8 mouse cellular contexts compared by ENCODE assay signal in genomic region chr13:49215128-49215503, GRCm38 (mm10). TPM values are rescaled to one million over a fixed set of nuclear protein-coding genes. Genes with fewer than 3 reads are reported as not detected.
DNase-seq lines count a peak whose midpoint lies in the region; ATAC-seq and TF ChIP-seq lines count a peak whose summit lies in the region.

No protein-coding gene starts in this region.

- H3K27me3 ChIP-seq in kidney, adult 2 months (replicated peaks; ENCODE audit: control insufficient read depth, insufficient read depth, low read length), result no peaks in the 10 kb centered on the region
- H3K27me3 ChIP-seq in hindbrain, embryonic 11.5 days (ENCODE audit: control insufficient read depth, insufficient read depth, low read length), result peaks cover 9% of the 10 kb centered on the region; the same call in 1 of the 2 replicates
- peaks cover 11% of the 10 kb centered on the region for H3K27me3 ChIP-seq in midbrain, embryonic 11.5 days (ENCODE audit: control insufficient read depth, insufficient read depth, low read length)

- no peak for DNase-seq in kidney, adult 2 months
- DNase-seq in kidney, postnatal 14 days, result no peak
- no peak for DNase-seq in hindbrain, embryonic 11.5 days (ENCODE audit: low spot score)
- DNase-seq in midbrain, embryonic 11.5 days (ENCODE audit: low spot score, missing footprints), result no peak
- no peak for DNase-seq in natural killer cell, adult 2 months (ENCODE audit: low spot score in 2 of 2)
- no peak for DNase-seq in embryo, embryonic 10.5 days (ENCODE audit: low spot score)
- no peak for DNase-seq in cerebellum, adult 11-12 months

- no peak for TF ChIP-seq CTCF in kidney, adult 2 months (conservative IDR thresholded peaks at IDR 0.05; ENCODE audit: insufficient read depth, insufficient read length, low read depth, low read length)
- no peak for TF ChIP-seq CTCF in bone marrow, adult 2 months (IDR thresholded peaks at IDR 0.05; ENCODE audit: control insufficient read depth, insufficient read depth, low read length)

- peak overlapping the region; percentile 97 for H3K4me2 ChIP-seq in hindbrain, embryonic 11.5 days (replicated peaks; ENCODE audit: low read depth, low read length)
- H3K4me2 ChIP-seq in midbrain, embryonic 11.5 days, result peak overlapping the region; percentile 80

- WGBS in kidney, adult 2 months, result 11% methylated on average over 5 of the region's 5 CpGs
- WGBS in bone marrow, adult 2 months, result 5% methylated on average over 5 of the region's 5 CpGs
- 9% methylated on average over 5 of the region's 5 CpGs for WGBS in hindbrain, embryonic 11.5 days
- 5% methylated on average over 5 of the region's 5 CpGs for WGBS in midbrain, embryonic 11.5 days

- H3K36me3 ChIP-seq in kidney, adult 2 months (ENCODE audit: control insufficient read depth, insufficient read depth, low read length), result no peaks in the 10 kb centered on the region
- no peaks in the 10 kb centered on the region for H3K36me3 ChIP-seq in hindbrain, embryonic 11.5 days (ENCODE audit: control insufficient read depth, insufficient read depth, low read length)
- no peaks in the 10 kb centered on the region for H3K36me3 ChIP-seq in midbrain, embryonic 11.5 days (ENCODE audit: control insufficient read depth, insufficient read depth, low read length)

- H3K4me1 ChIP-seq in kidney, adult 2 months (ENCODE audit: control insufficient read depth, insufficient read depth, low read length), result peaks cover 12% of the 10 kb centered on the region; the same call in 1 of the 2 replicates
- H3K4me1 ChIP-seq in bone marrow, adult 2 months (ENCODE audit: control insufficient read depth, insufficient read depth, low read length), result peaks cover 4% of the 10 kb centered on the region
- H3K4me1 ChIP-seq in hindbrain, embryonic 11.5 days (replicated peaks; ENCODE audit: control insufficient read depth, insufficient read depth, low read length), result no peaks in the 10 kb centered on the region
- peaks cover 17% of the 10 kb centered on the region for H3K4me1 ChIP-seq in midbrain, embryonic 11.5 days (ENCODE audit: control insufficient read depth, insufficient read depth, low read length)

- no peaks in the 10 kb centered on the region for H3K9me3 ChIP-seq in hindbrain, embryonic 11.5 days (ENCODE audit: control insufficient read depth, low read length)
- H3K9me3 ChIP-seq in midbrain, embryonic 11.5 days (ENCODE audit: control insufficient read depth, low read length), result no peaks in the 10 kb centered on the region

- H3K27ac ChIP-seq in kidney, adult 2 months (ENCODE audit: insufficient read depth, low read depth, low read length), result peak overlapping the region; percentile 49
- peak overlapping the region; percentile 94 for H3K27ac ChIP-seq in bone marrow, adult 2 months (ENCODE audit: control insufficient read depth, insufficient read depth, low read depth, low read length, poor library complexity)
- H3K27ac ChIP-seq in hindbrain, embryonic 11.5 days (ENCODE audit: low read depth, low read length), result no peak overlapping the region
- no peak overlapping the region for H3K27ac ChIP-seq in midbrain, embryonic 11.5 days (ENCODE audit: low read depth, low read length)

- no peak for TF ChIP-seq POLR2A in kidney, adult 2 months (IDR thresholded peaks at IDR 0.05; ENCODE audit: low read depth, low read length)
- no peak for TF ChIP-seq POLR2A in bone marrow, adult 2 months (IDR thresholded peaks at IDR 0.05; ENCODE audit: borderline replicate concordance, control insufficient read depth, low read depth, low read length)

- ATAC-seq in hindbrain, embryonic 11.5 days (ENCODE audit: low FRiP score), result no peak
- no peak for ATAC-seq in midbrain, embryonic 11.5 days (ENCODE audit: low FRiP score)

- H3K4me3 ChIP-seq in kidney, adult 2 months (ENCODE audit: insufficient read depth, low read depth, low read length), result peak overlapping the region; percentile 67
- peak overlapping the region; percentile 72 for H3K4me3 ChIP-seq in bone marrow, adult 2 months (replicated peaks; ENCODE audit: control insufficient read depth, low read depth, low read length)
- H3K4me3 ChIP-seq in hindbrain, embryonic 11.5 days (ENCODE audit: low read depth, low read length), result peak overlapping the region; percentile 69
- H3K4me3 ChIP-seq in midbrain, embryonic 11.5 days (ENCODE audit: low read depth, low read length), result peak overlapping the region; percentile 69

- no peak overlapping the region; the same call in 1 of the 2 replicates for H3K9ac ChIP-seq in hindbrain, embryonic 11.5 days (ENCODE audit: low read depth, low read length)
- peak overlapping the region; percentile 67 for H3K9ac ChIP-seq in midbrain, embryonic 11.5 days (ENCODE audit: low read length)

RNA-seq across cellular contexts. Expression of gene Card19, which starts 0.7 kb away (rescaled TPM):
- polyA plus RNA-seq in kidney, adult 2 months (2012; rRNA removed), result 108 and 124 TPM in 2 replicates
- polyA plus RNA-seq in bone marrow, adult 2 months (2011; ENCODE audit: insufficient read depth, insufficient read length, low replicate concordance, missing spikeins), result 27.5 and 41.1 TPM in 2 replicates
- 20.3 and 27.4 TPM in 2 replicates for polyA plus RNA-seq in hindbrain, embryonic 11.5 days (2014; fragmentation: Nextera tagmentation; extraction: Ambion mirVana)
- 17.1 and 18.0 TPM in 2 replicates for polyA plus RNA-seq in midbrain, embryonic 11.5 days (2014; fragmentation: Nextera tagmentation; extraction: Ambion mirVana)

RNA-seq across cellular contexts. Expression of gene Ninj1, which starts 27.8 kb away (rescaled TPM):
- polyA plus RNA-seq in kidney, adult 2 months (2012; rRNA removed), result 735 and 1,000 TPM in 2 replicates
- 21.4 and 36.6 TPM in 2 replicates for polyA plus RNA-seq in bone marrow, adult 2 months (2011; ENCODE audit: insufficient read depth, insufficient read length, low replicate concordance, missing spikeins)
- polyA plus RNA-seq in hindbrain, embryonic 11.5 days (2014; fragmentation: Nextera tagmentation; extraction: Ambion mirVana), result 20.6 and 21.5 TPM in 2 replicates
- 17.5 TPM in 2 replicates for polyA plus RNA-seq in midbrain, embryonic 11.5 days (2014; fragmentation: Nextera tagmentation; extraction: Ambion mirVana)

RNA-seq across cellular contexts. Expression of gene Susd3, which starts 33.4 kb away (rescaled TPM):
- polyA plus RNA-seq in kidney, adult 2 months (2012; rRNA removed), result 50.1 and 62.3 TPM in 2 replicates
- polyA plus RNA-seq in bone marrow, adult 2 months (2011; ENCODE audit: insufficient read depth, insufficient read length, low replicate concordance, missing spikeins), result 3.0 and 10.2 TPM in 2 replicates
- polyA plus RNA-seq in hindbrain, embryonic 11.5 days (2014; fragmentation: Nextera tagmentation; extraction: Ambion mirVana), result 0.63 and 0.73 TPM in 2 replicates
- polyA plus RNA-seq in midbrain, embryonic 11.5 days (2014; fragmentation: Nextera tagmentation; extraction: Ambion mirVana), result 0.81 and 1.1 TPM in 2 replicates

Comparison
In these comparisons a context has a peak if more than half of its experiments do, and no peak if none do; other contexts are left out.
1. H3K27ac ChIP-seq: peak in kidney, adult 2 months (single experiment) and bone marrow, adult 2 months (single experiment); none in hindbrain, embryonic 11.5 days (single experiment) and midbrain, embryonic 11.5 days (single experiment).
2. RNA of gene Ninj1, which starts 27.8 kb away (polyA plus RNA-seq): 735 to 1,000 TPM in kidney, adult 2 months; 21.4 to 36.6 TPM in bone marrow, adult 2 months, 20.6 to 21.5 TPM in hindbrain, embryonic 11.5 days and 17.5 TPM in midbrain, embryonic 11.5 days; every median in the first group is over 10 times any median in the second.
3. Peak in every context shown above with its lines, with median percentiles within 50 percentile points of each other: H3K4me3 ChIP-seq.